Mouse (Mus musculus) ES-E14 (cell line): Measurements from ENCODE around the gene Emd. TPM values are rescaled to one million over a fixed set of nuclear protein-coding genes. Genes with fewer than 3 reads are reported as not detected.

Experiments used
- DNase-seq: peaks from one replicate; pipeline ENCODE4 v3.0.0-alpha.2; 2013; ENCODE audit warnings: low read depth, low spot score
- H3K27ac ChIP-seq: 2 replicates; pipeline ENCODE4 v1.5.1; 2012; ENCODE audit warnings: low read depth, mild to moderate bottlenecking, low read length, moderate library complexity, mixed read lengths; ENCODE audit not compliant: poor library complexity, insufficient read depth, severe bottlenecking
- H3K36me3 ChIP-seq: 2 replicates; pipeline ENCODE4 v1.6.1; 2012; ENCODE audit warnings: mild to moderate bottlenecking, low read length, moderate library complexity, mixed read lengths; ENCODE audit not compliant: control insufficient read depth, poor library complexity, insufficient read depth, severe bottlenecking
- H3K4me1 ChIP-seq, 2 experiments: fragments of 150-350 bp in 1 of 2; sonication (generic) in 1 of 2; 2 replicates each; pipeline ENCODE4 v1.6.1; 2012; ENCODE audit warnings: low read length in 2 of 2, mild to moderate bottlenecking in 1 of 2, mixed read lengths in 1 of 2; ENCODE audit not compliant: control insufficient read depth in 2 of 2, insufficient read depth in 2 of 2, poor library complexity in 1 of 2
- H3K4me3 ChIP-seq, 2 experiments: fragments of 150-350 bp in 1 of 2; sonication (generic) in 1 of 2; 2 replicates each; pipeline ENCODE4 v1.5.1; 2012; ENCODE audit warnings: low read length in 2 of 2, low read depth in 1 of 2, mild to moderate bottlenecking in 1 of 2, mixed read lengths in 1 of 2; ENCODE audit not compliant: insufficient read depth in 1 of 2, poor library complexity in 1 of 2, severe bottlenecking in 1 of 2
- H3K9ac ChIP-seq: 2 replicates; pipeline ENCODE4 v1.6.1; 2012; ENCODE audit warnings: low read depth, mild to moderate bottlenecking, low read length, mixed read lengths; ENCODE audit not compliant: poor library complexity, insufficient read depth, severe bottlenecking
- H3K9me3 ChIP-seq: fragments of 150-350 bp; sonication (generic); 2 replicates; pipeline ENCODE4 v1.6.1; 2012; ENCODE audit warnings: low read depth, mild to moderate bottlenecking, low read length; ENCODE audit not compliant: control insufficient read depth, insufficient read depth
- CHD2 ChIP-seq: IDR thresholded peaks from 2 replicates; pipeline ENCODE4 v1.6.1; 2014; ENCODE audit warnings: mild to moderate bottlenecking, low read depth, low read length, inconsistent platforms
- HCFC1 ChIP-seq: IDR thresholded peaks from 2 replicates; pipeline ENCODE4 v1.6.1; 2012; ENCODE audit warnings: low read length, inconsistent platforms, borderline replicate concordance; ENCODE audit not compliant: insufficient read depth
- MAFK ChIP-seq: IDR thresholded peaks from 2 replicates; pipeline ENCODE4 v1.6.1; 2014; ENCODE audit warnings: mild to moderate bottlenecking, low read depth, low read length, inconsistent platforms; ENCODE audit not compliant: insufficient read depth
- ZC3H11A ChIP-seq: IDR thresholded peaks from 2 replicates; pipeline ENCODE4 v1.6.1; 2012; ENCODE audit warnings: low read depth, mild to moderate bottlenecking, inconsistent platforms, low read length, borderline replicate concordance
- ZNF384 ChIP-seq: IDR thresholded peaks from 2 replicates; pipeline ENCODE4 v1.6.1; 2012; ENCODE audit warnings: low read depth, low read length, inconsistent platforms
- in situ Hi-C, 2 experiments: fragments of 600-800 bp; cut with MboI; formaldehyde crosslinking; loops; one replicate each; pipeline ENCODE4 v1.15.1; 2025; ENCODE audit warnings: low sequenced_read_pairs in 2 of 2, inconsistent platforms in 1 of 2; ENCODE audit not compliant: unreplicated experiment in 2 of 2
- total RNA-seq: library from RNA; depleted of rRNA; stranded (reverse); fragments of 300-350 nt; gene quantifications from 2 replicates; pipeline ENCODE4 v1.2.3, GENCODE M21; 2012; rRNA removed

Gene Emd
- total RNA-seq, 1 experiment: 59.0 TPM

DNA sequence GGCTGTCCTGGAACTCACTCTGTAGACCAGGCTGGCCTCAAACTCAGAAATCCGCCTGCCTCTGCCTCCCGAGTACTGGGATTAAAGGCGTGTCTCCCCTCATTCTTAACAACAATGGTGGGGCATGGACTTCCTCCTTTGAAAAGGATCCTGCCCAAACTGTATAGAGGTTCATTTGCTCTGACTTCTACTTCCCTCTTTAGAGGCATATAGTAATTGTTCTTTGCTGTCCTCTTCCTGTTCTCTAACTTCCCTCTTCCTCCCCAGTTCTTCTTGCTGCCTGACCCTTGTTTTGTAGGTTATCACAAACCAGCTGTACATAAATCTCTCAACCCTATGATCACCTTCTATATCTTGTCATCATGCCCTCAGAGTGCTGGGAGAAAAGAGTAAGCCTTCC lies 45.2 kb downstream of the Emd start:
- Histone ChIP-seq H3K36me3 (peaks cover 17% of the 10 kb centered on the region), H3K4me3 (no peak overlapping the region), H3K9me3 (no peaks in the 10 kb centered on the region), H3K27ac (no peak overlapping the region), H3K4me1 (peaks cover 0 to 2% of the 10 kb centered on the region in 2 experiments; a peak in 1 of 4 replicates), H3K9ac (no peak overlapping the region)
- in situ Hi-C loops: loop anchor here in 1 of 2 experiments (25.0 kb wide), 1 partner anchor 113 kb away; no protein-coding TSS in a partner anchor
- TF ChIP-seq HCFC1 (no peak), MAFK (no peak), CHD2 (no peak), ZC3H11A (no peak), ZNF384 (no peak)
- no peak for DNase-seq

DNA sequence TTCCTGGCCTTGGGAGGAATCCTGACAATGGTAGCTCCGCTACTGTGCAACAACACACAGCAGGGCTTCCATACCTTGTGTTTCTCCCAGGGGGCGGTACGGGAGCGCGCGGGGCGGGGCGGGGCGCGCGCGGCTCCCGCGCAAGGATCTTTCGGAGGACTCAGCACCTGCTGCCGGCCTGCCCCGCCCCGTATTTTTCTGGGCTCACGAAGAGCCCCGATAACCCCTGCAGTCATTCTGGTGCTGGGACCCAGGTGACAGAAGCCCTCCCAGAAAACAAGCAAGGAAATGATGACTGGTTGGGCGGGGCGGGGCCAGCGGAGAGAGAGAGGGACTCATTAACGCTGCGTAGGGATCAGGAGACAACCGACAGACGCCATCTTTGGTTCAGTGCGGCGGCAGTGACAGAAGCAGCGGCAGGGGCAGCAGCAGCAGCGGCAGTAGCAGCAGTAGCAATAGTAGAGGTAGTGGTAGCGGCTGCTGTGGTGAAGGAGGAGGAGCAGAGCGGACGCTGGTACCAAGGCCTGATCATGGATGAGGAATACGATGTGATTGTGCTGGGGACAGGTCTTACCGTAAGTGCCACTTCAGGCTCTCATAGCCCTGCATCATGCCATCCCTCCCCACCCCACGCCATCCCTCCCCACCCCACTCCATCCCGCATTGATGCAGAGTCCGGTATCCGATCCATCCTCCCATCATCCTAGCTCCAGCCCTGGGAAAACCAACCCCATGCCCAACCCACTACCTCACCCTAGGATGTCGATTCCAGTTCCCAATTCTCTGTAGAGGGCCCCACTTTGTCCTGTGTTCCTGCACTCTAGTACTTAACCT lies 50.6 kb downstream of the Emd start, which contains the start of gene Gdi1:
TSS of gene Gdi1 (plus strand) at position 132 of the 834 bp plus-strand sequence.
- peak; percentile 54 for DNase-seq
- no peaks in the 10 kb centered on the region for H3K4me1 ChIP-seq
- TF ChIP-seq MAFK (no peak), ZNF384 (no peak), CHD2 (peak; percentile 39; the same call in 1 of the 2 replicates), HCFC1 (0 out of 2 replicates have a peak, but pooled peaks have one; percentile 48), ZC3H11A (no peak)
- H3K27ac ChIP-seq: peak within 1 kb of the TSS; percentile 80
- H3K9me3 ChIP-seq: no peaks in the 10 kb centered on the region
- peaks cover 31% of the 10 kb centered on the region for H3K36me3 ChIP-seq
- in situ Hi-C loops: loop anchor here in 1 of 2 experiments (25.0 kb wide), 1 partner anchor 107 kb away; no protein-coding TSS in a partner anchor
- H3K4me3 ChIP-seq: peak within 1 kb of the TSS; percentile 92 to 96
- H3K9ac ChIP-seq: peak within 1 kb of the TSS; percentile 73

Other genes starting within 250 kb of the Emd start
- 35.9 and 49.0 TPM in 2 replicates for gene Irak1, start 230.8 kb upstream of the Emd start, total RNA-seq
- not detected in 2 replicates for gene Opn1mw, start 127.2 kb upstream of the Emd start, total RNA-seq
- 9.6 and 10.4 TPM in 2 replicates for gene Mecp2, start 119.3 kb upstream of the Emd start, total RNA-seq
- gene Tex28, start 86.8 kb upstream of the Emd start, total RNA-seq: not detected in 2 replicates
- gene Tktl1, start 77.4 kb upstream of the Emd start, total RNA-seq: 0.42 and 0.89 TPM in 2 replicates
- gene Flna, start 4.9 kb upstream of the Emd start, total RNA-seq: 687 and 844 TPM in 2 replicates
- 2,135 and 2,379 TPM in 2 replicates for gene Rpl10, start 16.1 kb downstream of the Emd start, total RNA-seq
- 32.8 and 49.3 TPM in 2 replicates for gene Taz, start 27.2 kb downstream of the Emd start, total RNA-seq
- gene Dnase1l1, start 27.6 kb downstream of the Emd start, total RNA-seq: 3.9 and 5.3 TPM in 2 replicates
- 102 and 129 TPM in 2 replicates for gene Atp6ap1, start 42.4 kb downstream of the Emd start, total RNA-seq
- gene Gdi1, start 50.3 kb downstream of the Emd start, total RNA-seq: 53.1 and 75.7 TPM in 2 replicates
- gene Fam50a, start 58.3 kb downstream of the Emd start, total RNA-seq: 27.7 and 33.6 TPM in 2 replicates
- gene Plxna3, start 74.4 kb downstream of the Emd start, total RNA-seq: 17.8 and 30.5 TPM in 2 replicates
- gene Lage3, start 98.9 kb downstream of the Emd start, total RNA-seq: 64.6 and 71.1 TPM in 2 replicates
- gene Ubl4a, start 118.5 kb downstream of the Emd start, total RNA-seq: 15.3 and 17.5 TPM in 2 replicates
- 8.4 and 11.4 TPM in 2 replicates for gene Slc10a3, start 118.7 kb downstream of the Emd start, total RNA-seq
- 8.9 and 9.6 TPM in 2 replicates for gene Fam3a, start 138.6 kb downstream of the Emd start, total RNA-seq
- gene Ikbkg, start 138.6 kb downstream of the Emd start, total RNA-seq: 15.4 and 25.3 TPM in 2 replicates
- 30.1 and 30.3 TPM in 2 replicates for gene G6pdx, start 174.5 kb downstream of the Emd start, total RNA-seq
- gene Gm6880, start 226.7 kb downstream of the Emd start, total RNA-seq: 1.3 and 4.7 TPM in 2 replicates